Mouse (Mus musculus) thymus, postnatal 14 days (tissue): ENCODE data around the gene 4933424G06Rik.

ENCODE experiments used
- DNase-seq: peaks from one replicate; pipeline ENCODE4 v3.0.0; 2021

The 4933424G06Rik gene

DNA sequence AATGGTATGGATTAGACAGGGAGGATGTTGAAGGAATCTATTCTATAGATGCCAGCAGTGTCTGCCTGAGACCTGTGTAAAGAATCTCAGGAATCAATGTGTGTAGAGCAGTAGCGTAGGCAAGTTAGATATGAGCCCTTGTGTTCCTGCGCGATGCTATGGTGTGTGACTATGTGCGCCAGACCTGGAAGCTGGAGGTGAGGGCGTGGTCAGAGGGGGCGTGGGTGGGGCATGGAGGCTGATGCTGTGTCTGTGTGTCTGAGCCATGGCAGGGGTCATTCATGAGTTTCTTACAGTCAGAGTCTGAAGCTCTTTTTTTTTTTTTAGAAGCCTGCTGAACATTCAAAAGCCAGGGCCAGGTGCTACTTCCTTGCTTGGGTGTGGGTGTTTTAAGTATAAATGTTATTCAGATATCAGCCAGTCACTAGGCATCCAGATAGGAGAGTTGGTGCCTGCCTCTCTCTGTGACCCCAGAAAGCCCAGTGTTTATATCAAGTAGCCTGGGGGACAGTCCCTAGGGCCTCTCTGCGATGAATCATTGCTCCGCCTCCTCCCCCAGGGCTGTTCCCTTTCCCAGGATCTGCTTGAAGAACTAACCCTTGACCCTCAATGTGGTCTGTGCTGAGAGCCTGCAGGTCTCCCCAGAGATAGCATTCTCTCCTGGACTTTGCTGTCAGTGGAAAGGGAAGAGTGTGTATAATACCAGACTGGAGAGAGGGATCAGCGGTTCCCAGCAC, 62.4 kb downstream of the 4933424G06Rik start:
- DNase-seq: no peak

DNA sequence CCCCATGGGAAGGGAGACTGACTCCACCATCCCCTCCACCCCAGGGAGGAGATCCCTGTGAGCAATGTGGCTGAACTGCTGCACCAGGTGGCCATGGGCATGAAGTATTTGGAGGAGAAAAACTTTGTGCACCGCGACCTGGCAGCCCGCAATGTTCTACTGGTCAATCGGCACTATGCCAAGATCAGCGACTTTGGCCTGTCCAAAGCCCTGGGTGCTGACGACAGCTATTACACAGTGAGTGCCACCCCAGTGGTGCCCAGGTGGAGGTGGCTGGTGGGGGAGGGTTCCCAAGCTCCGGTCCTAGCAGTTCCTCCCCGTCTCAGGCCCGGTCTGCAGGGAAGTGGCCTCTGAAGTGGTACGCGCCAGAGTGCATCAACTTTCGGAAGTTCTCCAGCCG, 70.8 kb downstream of the 4933424G06Rik start:
- no peak for DNase-seq

DNA sequence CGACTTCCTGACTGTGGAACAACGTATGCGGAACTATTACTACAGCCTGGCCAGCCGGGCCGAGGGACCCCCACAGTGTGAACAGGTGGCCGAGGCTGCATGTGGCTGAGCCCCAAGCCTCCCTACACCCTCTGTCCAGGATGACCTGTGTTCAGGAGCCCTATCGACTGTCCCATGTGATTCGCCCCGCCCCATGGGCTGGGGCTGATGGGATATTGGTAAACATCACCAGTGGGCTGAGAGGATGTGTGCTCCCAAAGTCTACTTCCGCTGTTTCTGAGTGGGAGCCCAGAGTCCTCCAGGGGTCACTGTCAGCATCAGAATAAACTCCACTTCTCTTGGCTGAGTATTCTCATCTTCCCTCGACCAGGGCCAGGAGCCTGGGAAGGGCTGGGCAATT, 72.5 kb downstream of the 4933424G06Rik start:
- DNase-seq: no peak

DNA sequence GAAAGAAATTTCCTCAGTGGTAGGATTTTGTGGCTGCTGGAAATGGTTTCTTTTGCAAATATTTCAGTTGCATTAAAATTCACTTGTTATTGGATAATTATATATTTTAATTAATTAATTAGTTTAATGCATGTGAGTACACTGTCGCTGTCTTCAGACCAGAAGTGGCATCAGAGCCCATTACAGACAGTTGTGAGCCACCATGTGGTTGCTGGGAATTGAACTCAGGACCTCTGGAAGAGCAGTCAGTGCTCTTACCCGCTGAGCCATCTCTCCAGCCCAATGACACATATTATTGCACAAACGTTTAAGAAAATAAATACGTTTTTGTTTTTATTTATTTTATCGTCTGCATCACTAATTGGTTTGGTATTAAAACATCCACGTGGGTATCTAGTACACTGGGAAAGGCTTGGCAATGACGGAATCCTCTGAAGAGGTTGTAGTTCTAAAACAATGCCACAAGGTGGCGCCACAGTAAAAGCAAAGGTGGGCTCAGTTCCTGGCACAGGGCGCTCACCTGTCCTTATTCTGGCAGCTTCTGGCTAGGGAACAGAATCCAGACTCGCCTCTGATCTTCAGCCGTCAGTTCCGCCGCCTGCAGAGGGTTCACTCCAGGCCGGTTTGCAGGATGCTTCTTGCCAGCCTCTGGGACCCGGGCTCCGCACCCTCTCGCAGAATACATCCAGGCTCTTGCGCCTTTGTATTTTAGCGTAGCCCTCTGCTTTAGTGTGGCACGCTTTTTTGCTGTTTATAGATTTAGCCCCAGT, 74.6 kb downstream of the 4933424G06Rik start:
- peak; percentile 78 for DNase-seq

DNA sequence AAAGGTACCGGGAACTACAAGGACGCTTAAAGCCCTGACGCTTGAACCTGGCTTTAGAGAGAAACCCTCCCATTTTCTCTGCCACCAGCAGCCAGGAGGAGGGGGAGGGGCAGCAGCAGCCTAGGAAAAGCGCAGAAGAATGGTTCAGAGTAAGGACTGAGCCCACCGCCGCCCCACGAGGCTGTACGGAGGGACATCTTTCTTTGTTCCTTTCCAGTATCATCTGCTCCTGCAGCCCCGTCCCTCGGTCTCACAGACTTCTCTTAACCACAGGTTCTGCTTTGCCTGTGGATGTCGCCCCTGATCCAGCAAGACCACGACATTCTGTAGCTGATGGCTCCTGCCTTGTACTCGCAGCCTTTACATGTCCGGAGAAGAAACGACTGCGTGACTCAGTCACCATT, 75.3 kb downstream of the 4933424G06Rik start:
- DNase-seq: peak; percentile 45

DNA sequence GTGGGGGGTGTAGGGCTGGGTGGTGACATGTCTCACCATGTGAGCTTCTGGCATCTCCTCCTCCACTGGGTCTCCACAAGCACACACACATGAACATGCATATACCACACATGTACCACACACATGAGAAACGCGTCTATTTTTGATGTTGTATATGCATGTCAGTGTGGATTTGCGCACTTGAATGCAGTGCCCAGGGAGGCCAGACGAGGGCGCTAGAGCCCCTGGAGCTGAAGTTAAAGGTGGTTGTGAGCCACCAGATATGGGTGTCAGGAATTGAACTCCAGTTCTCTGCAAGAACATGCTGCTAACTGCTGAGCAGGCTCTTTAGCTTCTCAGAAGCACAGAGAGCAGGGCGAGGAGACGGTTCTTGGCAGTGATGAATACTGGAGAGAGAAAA, 76.4 kb downstream of the 4933424G06Rik start:
- no peak for DNase-seq

DNA sequence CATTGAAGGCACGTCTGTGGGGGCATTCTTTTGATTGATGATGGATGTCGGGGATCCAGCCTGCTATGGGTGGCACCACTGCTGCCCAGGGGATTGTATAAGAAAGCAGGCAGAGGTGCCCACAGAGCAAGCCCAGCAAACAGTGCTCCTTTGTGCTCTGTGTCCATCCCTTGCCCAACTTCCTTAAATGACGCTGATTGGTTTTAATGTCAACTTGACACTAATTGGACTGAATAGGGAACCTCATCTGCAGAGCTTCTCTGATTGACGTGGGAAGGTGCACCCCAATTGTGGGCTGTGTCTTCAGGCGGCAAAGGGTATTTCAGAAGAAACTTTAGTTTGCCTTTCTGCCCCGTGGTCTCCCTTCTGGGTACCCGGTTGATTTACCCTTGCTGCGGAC, 79.5 kb downstream of the 4933424G06Rik start:
- no peak for DNase-seq

DNA sequence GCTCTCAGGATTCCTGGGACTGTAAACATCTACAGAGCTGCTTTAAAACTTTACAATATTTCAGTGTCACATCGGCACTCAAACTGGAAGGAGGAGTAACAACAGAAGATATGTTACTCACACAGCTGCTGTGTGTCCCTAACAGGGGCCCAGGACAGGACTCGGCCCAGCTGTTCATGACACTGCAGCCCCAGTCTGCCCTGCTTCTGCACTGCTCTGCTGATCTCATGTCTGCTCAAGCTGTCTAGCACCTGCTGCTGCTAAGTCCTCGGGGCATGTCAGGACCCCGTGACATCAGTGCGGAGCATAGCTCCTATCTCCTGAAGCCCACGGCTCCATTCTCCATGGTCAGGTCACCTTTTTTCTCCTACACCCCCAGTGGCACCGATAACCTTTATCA, 86.8 kb downstream of the 4933424G06Rik start:
- no peak for DNase-seq

DNA sequence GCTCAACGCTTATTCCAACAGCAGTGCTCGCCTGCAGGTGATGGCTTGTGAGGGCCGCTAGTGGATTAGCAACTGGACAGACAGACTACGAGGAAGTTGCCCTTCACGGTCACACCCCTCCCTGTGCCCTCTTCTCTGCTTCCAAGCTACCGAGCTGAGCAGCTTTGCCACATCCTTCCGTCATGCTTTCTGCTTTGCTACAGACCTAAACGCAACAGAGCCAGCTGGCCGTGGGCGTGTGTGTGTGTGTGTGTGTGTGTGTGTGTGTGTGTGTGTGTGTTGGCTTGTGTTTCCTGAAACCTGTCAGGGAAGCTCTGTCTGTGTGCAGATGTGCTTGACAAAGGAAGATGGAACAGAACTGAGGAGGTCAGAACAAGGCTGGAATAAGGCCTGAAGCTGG, 87.5 kb downstream of the 4933424G06Rik start:
- DNase-seq: peak; percentile 72

DNA sequence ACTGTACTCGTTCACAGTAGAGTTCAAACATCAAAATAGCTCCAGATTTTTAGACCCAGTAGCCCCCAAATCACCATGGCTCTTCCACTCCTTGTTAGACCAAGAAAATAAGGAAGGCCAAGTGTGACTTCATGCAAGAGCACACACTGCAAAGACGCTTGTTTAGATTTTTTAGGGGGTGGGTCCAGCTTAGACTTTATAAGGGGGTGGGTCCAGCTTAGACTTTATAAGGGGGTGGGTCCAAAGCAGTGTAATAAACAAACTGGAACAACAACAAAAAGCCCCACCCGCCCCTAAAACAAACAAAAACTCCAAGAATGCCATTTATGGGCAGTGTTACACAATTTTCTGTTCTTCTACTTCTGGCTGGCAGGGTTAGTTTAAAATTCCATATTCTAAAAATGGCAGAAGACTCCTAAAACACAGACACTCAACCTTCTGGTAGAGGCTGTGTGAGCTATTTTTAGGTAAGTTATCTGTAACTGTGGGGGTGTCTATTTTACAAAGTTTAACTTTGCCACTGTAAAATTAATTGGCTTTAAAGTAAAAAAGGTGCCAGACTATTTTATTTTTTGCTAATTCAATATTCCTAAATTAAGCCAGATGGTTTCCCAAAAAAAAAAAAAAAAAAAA, 90.5 kb downstream of the 4933424G06Rik start:
- DNase-seq: no peak

DNA sequence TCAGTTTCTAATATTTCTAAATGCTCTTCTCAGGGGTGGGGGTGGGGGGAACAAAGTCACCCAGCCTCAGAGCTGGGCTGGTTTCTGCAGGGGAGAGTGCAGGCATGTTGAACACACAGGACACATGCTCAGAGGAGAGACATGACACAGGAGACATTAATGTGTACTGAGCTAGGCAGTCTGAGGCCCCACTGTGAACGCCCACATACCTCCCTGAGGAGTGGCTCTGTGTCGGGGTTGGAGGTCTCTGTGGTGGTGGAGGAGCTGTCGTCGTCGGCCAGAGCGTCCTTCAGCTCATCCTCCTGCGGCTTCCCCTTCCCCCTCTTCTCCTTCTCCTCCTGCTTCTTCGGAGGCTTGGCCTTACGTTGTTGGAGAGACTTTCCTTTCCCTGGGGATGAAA, 94.3 kb downstream of the 4933424G06Rik start:
- no peak for DNase-seq

DNA sequence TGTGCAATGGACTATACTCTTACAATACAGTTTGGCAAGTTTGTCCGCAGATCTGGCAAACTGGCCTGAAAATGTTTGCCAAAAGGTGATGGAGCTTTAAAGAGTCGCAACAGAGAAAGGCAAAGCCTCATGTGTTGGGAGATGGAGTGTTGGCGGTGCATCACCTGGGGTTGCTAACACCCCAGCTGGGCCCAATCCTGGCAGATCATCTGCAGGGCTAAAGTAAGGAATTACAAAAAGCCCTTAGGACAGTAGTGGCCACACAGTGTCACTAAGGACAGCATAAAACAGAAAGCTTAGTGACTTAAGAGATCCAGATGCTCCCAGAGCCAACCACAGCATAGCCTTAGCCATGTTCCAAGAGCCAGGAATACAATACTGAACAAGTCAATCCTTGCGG, 94.9 kb downstream of the 4933424G06Rik start:
- DNase-seq: no peak

DNA sequence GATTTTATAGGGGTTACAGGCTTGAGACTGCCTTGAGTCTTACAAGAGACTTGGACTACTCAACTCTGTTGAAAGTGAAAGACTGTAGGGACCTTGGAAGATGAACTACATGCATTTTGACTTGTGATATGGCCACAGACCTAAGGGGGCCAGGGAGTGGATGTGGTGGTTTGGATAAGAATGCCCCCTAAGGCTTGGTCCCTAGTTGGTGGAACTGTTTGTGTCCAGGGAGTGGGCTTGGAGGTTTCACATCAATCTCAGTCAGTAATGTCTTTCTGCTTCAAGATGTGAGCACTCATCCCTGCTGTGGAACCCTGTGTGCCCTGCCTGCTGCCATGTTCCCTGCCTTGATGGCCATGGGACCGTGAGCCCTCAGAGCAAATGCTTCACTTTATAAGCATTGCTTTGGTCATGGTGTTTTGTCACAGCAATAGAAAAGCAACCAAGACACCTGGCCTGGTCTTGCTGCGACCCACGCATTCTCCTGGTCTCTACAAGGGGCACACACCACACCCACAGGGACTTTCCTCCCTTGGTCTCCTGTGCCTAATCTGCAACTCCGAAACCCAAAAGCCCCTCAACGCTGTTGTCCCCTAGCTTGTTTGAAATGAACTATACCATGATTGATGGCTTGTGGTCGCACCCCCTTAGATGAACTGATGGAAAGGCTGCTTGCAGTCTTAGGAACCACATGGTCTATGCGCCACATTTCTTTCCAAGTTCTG, 96.4 kb downstream of the 4933424G06Rik start:
- DNase-seq: no peak

DNA sequence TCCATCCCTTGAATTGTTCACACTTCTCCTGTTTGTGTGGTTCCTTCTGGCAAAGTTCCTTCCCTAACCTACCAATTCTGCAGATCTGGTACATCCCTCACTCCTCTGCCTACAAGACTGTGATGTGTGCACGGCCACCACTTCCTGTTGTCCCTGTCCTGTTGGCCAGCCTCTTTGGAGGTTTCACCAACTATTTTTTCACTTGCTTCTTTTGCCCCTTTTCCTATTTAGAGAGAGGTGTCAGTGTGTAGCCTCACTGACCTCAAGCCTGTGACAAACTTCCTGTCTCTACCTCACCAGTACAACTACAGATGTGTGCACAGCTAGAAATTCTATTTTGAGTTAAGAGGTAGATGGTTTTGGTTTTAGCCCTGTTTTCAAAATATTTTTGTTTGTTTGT, 97.1 kb downstream of the 4933424G06Rik start:
- DNase-seq: no peak
